Mouse (Mus musculus) layer of hippocampus, adult 11-12 months (tissue): ENCODE measurements around the gene Cyp2b10.
"Not testable (repeated sequence)": the region's sequence is repeated elsewhere in the genome, so short reads cannot be mapped to it uniquely, and the experiment has no call there.

ENCODE experiments used
- DNase-seq: peaks from one replicate; pipeline ENCODE4 v3.0.0; 2022; ENCODE audit warnings: low spot score

Cyp2b10 gene

GRCm38 (mm10) chr7:25897411-25897810 is at the start of gene Cyp2b10:
Cyp2b10 (plus strand) TSS chr7:25897620.
- DNase-seq: no peak

- peak; percentile 88 for DNase-seq
These were observed 49.5 kb upstream of the Cyp2b10 start for GRCm38 (mm10) chr7:25847722-25848443.

GRCm38 (mm10) chr7:25848444-25848812 is 49.0 kb upstream of the Cyp2b10 start:
- DNase-seq: no peak

GRCm38 (mm10) chr7:25855082-25855481 is 42.3 kb upstream of the Cyp2b10 start:
- peak; percentile 53 for DNase-seq

- DNase-seq: no peak
These were observed 37.2 kb upstream of the Cyp2b10 start for GRCm38 (mm10) chr7:25859962-25860870.

- no peak for DNase-seq
These were observed 35.1 kb upstream of the Cyp2b10 start for GRCm38 (mm10) chr7:25862365-25862764.

GRCm38 (mm10) chr7:25863756-25864155 is 33.7 kb upstream of the Cyp2b10 start:
- DNase-seq: no peak

- DNase-seq: no peak
These were observed 32.6 kb upstream of the Cyp2b10 start for GRCm38 (mm10) chr7:25864861-25865260.

- no peak for DNase-seq
These were observed 27.6 kb upstream of the Cyp2b10 start for GRCm38 (mm10) chr7:25869789-25870188.

GRCm38 (mm10) chr7:25872624-25873023 is 24.8 kb upstream of the Cyp2b10 start:
- no peak for DNase-seq

- DNase-seq: no peak
These were observed 18.7 kb upstream of the Cyp2b10 start for GRCm38 (mm10) chr7:25878735-25879134.

- not testable (repeated sequence) for DNase-seq
These were observed 16.7 kb upstream of the Cyp2b10 start for GRCm38 (mm10) chr7:25880721-25881120.

- DNase-seq: no peak
These were observed 13.1 kb upstream of the Cyp2b10 start for GRCm38 (mm10) chr7:25884272-25884671.

GRCm38 (mm10) chr7:25887758-25888157 is 9.7 kb upstream of the Cyp2b10 start:
- no peak for DNase-seq

- DNase-seq: no peak
These were observed 4.3 kb upstream of the Cyp2b10 start for GRCm38 (mm10) chr7:25893159-25893558.

- no peak for DNase-seq
These were observed 2.3 kb upstream of the Cyp2b10 start for GRCm38 (mm10) chr7:25895162-25895561.

- DNase-seq: no peak
These were observed 644 bp downstream of the Cyp2b10 start for GRCm38 (mm10) chr7:25898064-25898463.

- DNase-seq: no peak
These were observed 4.8 kb downstream of the Cyp2b10 start for GRCm38 (mm10) chr7:25902061-25902690.

GRCm38 (mm10) chr7:25903156-25903555 is 5.7 kb downstream of the Cyp2b10 start:
- no peak for DNase-seq

GRCm38 (mm10) chr7:25904066-25904465 is 6.6 kb downstream of the Cyp2b10 start:
- DNase-seq: no peak

- no peak for DNase-seq
These were observed 7.1 kb downstream of the Cyp2b10 start for GRCm38 (mm10) chr7:25904489-25904888.

- no peak for DNase-seq
These were observed 10.0 kb downstream of the Cyp2b10 start for GRCm38 (mm10) chr7:25907380-25907779.

- no peak for DNase-seq
These were observed 12.6 kb downstream of the Cyp2b10 start for GRCm38 (mm10) chr7:25910046-25910445.
